Mouse (Mus musculus) stomach, postnatal 0 days (tissue): ENCODE measurements at regions not wholly inside any gene's neighbourhood (a gene's known extent, or its start where the extent isn't known, plus 50 kb on each side); places are given as distances from the start of the nearest gene placed in this dataset.
A peak's percentile ranks its signal among the peaks of the same experiment; 100 is the strongest.
"Not testable (repeated sequence)": the region's sequence is repeated elsewhere in the genome, so short reads cannot be mapped to it uniquely, and the experiment has no call there.

Source experiments
- ATAC-seq: fragments of 200-750 bp; cut with Nextera tagmentation; 2 replicates; pipeline ENCODE4 v1.8.0; 2017; ENCODE audit not compliant: low FRiP score, low TSS enrichment
- DNase-seq: peaks from one replicate; pipeline ENCODE4 v3.0.0-alpha.2; 2016; ENCODE audit warnings: low spot score
- H3K27ac ChIP-seq: fragments of 300-500 bp; sonication (generic); replicated peaks from 2 replicates; pipeline ENCODE4 v1.5.1; 2014; ENCODE audit warnings: mild to moderate bottlenecking, control low read depth
- H3K27me3 ChIP-seq: fragments of 300-500 bp; sonication (generic); 2 replicates; pipeline ENCODE4 v1.6.1; 2014; ENCODE audit warnings: low read length; ENCODE audit not compliant: control insufficient read depth, insufficient read depth
- H3K36me3 ChIP-seq: fragments of 300-500 bp; sonication (generic); 2 replicates; pipeline ENCODE4 v1.6.1; 2014; ENCODE audit warnings: low read length, mixed read lengths; ENCODE audit not compliant: control insufficient read depth, insufficient read depth
- H3K4me1 ChIP-seq: fragments of 300-500 bp; sonication (generic); replicated peaks from 2 replicates; pipeline ENCODE4 v1.6.1; 2014; ENCODE audit warnings: antibody characterized with exemption; ENCODE audit not compliant: control insufficient read depth, insufficient read depth
- H3K4me2 ChIP-seq: fragments of 300-500 bp; sonication (generic); replicated peaks from 2 replicates; pipeline ENCODE4 v1.6.1; 2014; ENCODE audit warnings: low read depth, mild to moderate bottlenecking, control low read depth, moderate library complexity
- H3K4me3 ChIP-seq: fragments of 300-500 bp; sonication (generic); 2 replicates; pipeline ENCODE4 v1.5.1; 2014; ENCODE audit warnings: low read depth, low read length, control low read depth
- H3K9ac ChIP-seq: fragments of 300-500 bp; sonication (generic); 2 replicates; pipeline ENCODE4 v1.6.1; 2014; ENCODE audit warnings: mild to moderate bottlenecking, low read length, control low read depth, mixed read lengths
- H3K9me3 ChIP-seq: fragments of 300-500 bp; sonication (generic); 2 replicates; pipeline ENCODE4 v1.6.1; 2016; ENCODE audit warnings: low read length; ENCODE audit not compliant: control insufficient read depth
- CTCF ChIP-seq: IDR thresholded peaks from 2 replicates; pipeline ENCODE4 v1.5.1; 2016; ENCODE audit warnings: antibody characterized with exemption, low read depth, mild to moderate bottlenecking, moderate library complexity
- EP300 ChIP-seq: optimal IDR thresholded peaks from 2 replicates; pipeline ENCODE3; 2016; ENCODE audit warnings: antibody characterized with exemption
- WGBS: fragments of 180-500 bp; shearing (Covaris S2); extraction: QIAGEN DNeasy Blood & Tissue Kit; methylation state at CpG from one replicate; pipeline ENCODE4 v1.1.7; 2014; 5-methylcytosine and 5-hydroxymethylcytosine counted together

DNA sequence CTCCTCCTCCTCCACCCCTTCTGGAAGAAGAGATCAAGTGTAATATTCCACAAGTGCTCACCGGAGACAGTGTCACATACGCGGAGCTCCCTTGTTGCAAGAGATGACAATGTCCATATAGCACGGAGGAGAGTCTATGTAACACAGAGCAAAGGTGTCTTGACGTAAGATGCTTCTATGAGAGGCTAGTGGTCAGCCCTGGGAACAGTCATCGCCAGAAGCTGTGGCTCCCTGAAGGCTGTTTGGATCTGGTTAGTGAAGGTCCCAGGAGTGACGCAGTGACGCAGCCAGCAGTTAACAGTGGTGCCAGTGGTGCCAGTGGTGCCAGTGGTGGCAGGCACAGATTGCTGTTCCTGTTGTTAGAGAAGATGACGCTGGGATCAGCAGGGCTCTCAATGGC, 66.9 kb downstream of the Twistnb start:
- 92% methylated on average over 9 of the region's 9 CpGs for WGBS
- Histone ChIP-seq H3K9me3 (no peaks in the 10 kb centered on the region), H3K27ac (no peak overlapping the region), H3K27me3 (no peaks in the 10 kb centered on the region), H3K4me3 (no peak overlapping the region), H3K4me1 (no peaks in the 10 kb centered on the region), H3K9ac (no peak overlapping the region), H3K4me2 (no peak overlapping the region), H3K36me3 (no peaks in the 10 kb centered on the region)
- no peak for ATAC-seq
- TF ChIP-seq CTCF: no peak
- TF ChIP-seq EP300: no peak
- no peak for DNase-seq

DNA sequence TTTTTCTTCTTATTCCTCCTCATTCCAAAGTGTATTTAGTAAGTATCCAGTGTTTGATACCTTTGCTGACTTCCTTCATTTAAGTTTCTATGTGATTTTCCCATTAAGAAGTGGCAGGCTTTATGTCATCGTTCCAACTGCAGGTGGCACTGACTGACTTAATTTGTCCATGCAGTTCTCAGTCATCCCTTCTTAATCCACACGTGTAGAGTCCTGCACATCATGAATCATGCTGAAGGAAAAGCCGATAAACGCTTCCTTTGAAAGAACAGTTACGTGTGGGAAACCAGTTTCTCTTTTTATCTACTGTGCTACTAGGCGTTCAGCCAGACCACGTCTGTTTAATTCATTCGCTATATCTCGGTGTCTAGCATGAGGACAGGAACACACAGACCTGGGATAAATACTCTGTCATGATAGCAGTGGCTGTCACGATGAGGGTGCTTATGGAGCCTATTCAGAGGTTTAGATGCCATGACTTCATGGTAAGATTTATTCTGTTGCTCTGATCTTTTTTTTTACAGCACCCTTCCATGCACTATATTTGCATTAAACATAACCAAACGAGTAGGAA, 68.0 kb downstream of the Twistnb start:
- H3K27ac ChIP-seq: no peak overlapping the region
- no peak overlapping the region for H3K9ac ChIP-seq
- H3K4me2 ChIP-seq: peak overlapping the region; percentile 24
- ATAC-seq: no peak
- H3K9me3 ChIP-seq: no peaks in the 10 kb centered on the region
- 29% methylated on average over 11 of the region's 11 CpGs for WGBS
- no peaks in the 10 kb centered on the region for H3K4me1 ChIP-seq
- no peaks in the 10 kb centered on the region for H3K36me3 ChIP-seq
- TF ChIP-seq CTCF: peak; percentile 62
- no peak for TF ChIP-seq EP300
- DNase-seq: no peak
- H3K4me3 ChIP-seq: no peak overlapping the region
- no peaks in the 10 kb centered on the region for H3K27me3 ChIP-seq

DNA sequence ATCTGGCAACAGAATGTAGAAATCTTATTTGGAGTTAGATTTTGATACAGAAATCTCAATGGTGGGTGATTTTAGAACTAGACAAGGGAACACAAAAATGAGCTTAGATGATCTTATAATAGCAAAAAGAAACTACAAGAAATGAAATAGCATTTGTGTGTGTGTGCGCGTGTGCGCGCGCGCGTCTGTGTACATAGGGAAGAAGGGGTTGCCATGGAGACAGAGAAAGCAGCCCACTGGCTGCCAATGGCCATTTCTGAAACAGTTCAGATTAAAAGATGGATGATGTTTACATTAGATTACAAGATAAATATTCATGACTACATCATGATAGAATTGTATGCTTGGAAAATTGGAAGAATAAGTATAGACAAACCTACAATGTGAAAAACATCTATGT, 112.1 kb downstream of the Twistnb start:
- Histone ChIP-seq H3K9me3 (no peaks in the 10 kb centered on the region), H3K27me3 (no peaks in the 10 kb centered on the region), H3K9ac (no peak overlapping the region), H3K27ac (no peak overlapping the region), H3K36me3 (no peaks in the 10 kb centered on the region), H3K4me2 (no peak overlapping the region), H3K4me1 (no peaks in the 10 kb centered on the region), H3K4me3 (no peak overlapping the region)
- no peak for TF ChIP-seq EP300
- TF ChIP-seq CTCF: no peak
- DNase-seq (no peak), ATAC-seq (no peak)
- WGBS: 94% methylated on average over 7 of the region's 7 CpGs

DNA sequence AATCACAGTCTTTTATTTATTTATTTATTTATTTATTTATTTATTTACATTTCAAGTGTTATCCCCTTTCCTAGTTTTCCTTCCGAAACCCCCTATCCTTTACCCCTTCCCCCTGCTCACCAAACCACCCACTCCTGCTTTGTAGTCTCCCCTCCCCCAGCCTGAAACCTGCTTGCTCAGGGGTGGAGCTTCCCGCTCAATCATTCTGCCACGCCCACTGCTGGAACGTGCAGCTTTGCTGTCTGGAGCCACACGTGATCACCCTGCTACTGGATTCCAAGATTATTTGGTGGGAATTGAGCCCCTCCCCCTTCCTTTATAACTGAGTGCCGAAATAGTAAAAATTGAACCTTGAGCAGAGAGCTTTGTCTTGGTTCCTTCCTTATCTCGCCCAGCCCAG, 122.2 kb downstream of the Twistnb start:
- H3K4me2 ChIP-seq, H3K27me3 ChIP-seq, H3K4me1 ChIP-seq, DNase-seq, H3K36me3 ChIP-seq, H3K27ac ChIP-seq, H3K4me3 ChIP-seq, H3K9ac ChIP-seq, H3K9me3 ChIP-seq, ATAC-seq: not testable (repeated sequence)
- WGBS: 47% methylated on average over 7 of the region's 7 CpGs

DNA sequence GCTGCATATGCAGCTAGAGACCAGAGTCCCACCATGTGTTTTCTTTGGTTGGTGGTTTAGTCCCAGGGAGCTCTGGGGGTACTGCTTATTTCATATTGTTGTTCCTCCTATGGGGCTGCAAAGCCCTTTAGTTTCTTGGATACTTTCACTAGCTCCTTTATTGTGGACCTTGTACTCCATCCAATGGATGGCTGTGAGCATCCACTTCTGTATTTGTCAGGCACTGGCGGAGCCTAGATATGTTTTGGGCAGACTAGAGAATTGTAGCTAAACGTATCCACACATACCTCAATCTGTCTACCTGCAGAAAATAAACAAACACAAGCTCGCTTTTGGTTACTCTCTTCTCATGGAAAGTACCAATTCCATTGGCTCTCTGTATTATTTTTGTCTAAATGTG, 122.8 kb downstream of the Twistnb start:
- Histone ChIP-seq H3K9ac (no peak overlapping the region), H3K27ac (no peak overlapping the region), H3K4me1 (no peaks in the 10 kb centered on the region), H3K4me3 (no peak overlapping the region), H3K27me3 (no peaks in the 10 kb centered on the region), H3K4me2 (no peak overlapping the region), H3K36me3 (no peaks in the 10 kb centered on the region), H3K9me3 (no peaks in the 10 kb centered on the region)
- no peak for TF ChIP-seq EP300
- WGBS: 94% methylated on average over 3 of the region's 3 CpGs
- ATAC-seq (no peak), DNase-seq (no peak)

DNA sequence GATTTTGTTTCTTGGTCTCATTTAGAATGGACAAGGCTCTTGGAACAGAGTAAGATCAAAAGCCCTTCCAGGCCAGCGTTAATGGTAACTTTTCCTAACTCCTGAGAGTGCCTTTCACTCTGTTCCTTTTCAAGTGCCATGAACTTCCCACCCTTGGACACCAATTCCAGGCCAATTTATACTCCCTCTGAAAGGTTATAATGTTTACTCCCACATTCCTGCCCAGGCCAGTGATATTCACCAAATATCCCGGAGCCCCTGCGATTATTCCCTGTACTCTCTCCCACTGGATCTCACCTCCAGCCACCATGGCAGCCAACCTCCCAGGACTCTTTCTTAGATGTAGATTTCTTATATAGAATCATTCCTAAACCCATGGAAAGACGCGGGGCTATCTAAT, 123.2 kb downstream of the Twistnb start:
- H3K4me3 ChIP-seq: no peak overlapping the region
- H3K9me3 ChIP-seq: no peaks in the 10 kb centered on the region
- H3K27me3 ChIP-seq: no peaks in the 10 kb centered on the region
- H3K27ac ChIP-seq: no peak overlapping the region
- ATAC-seq (no peak), DNase-seq (no peak)
- H3K36me3 ChIP-seq: no peaks in the 10 kb centered on the region
- 91% methylated on average over 5 of the region's 5 CpGs for WGBS
- H3K4me1 ChIP-seq: no peaks in the 10 kb centered on the region
- H3K4me2 ChIP-seq: no peak overlapping the region
- no peak overlapping the region for H3K9ac ChIP-seq
- no peak for TF ChIP-seq EP300
- no peak for TF ChIP-seq CTCF
